ENCODE assay signal across 25 mouse cellular contexts in genomic region chr10:39316533-39316932, GRCm38 (mm10). TPM values are rescaled to one million over a fixed set of nuclear protein-coding genes. Genes with fewer than 3 reads are reported as not detected.
DNase-seq lines count a peak whose midpoint lies in the region; ATAC-seq and TF ChIP-seq lines count a peak whose summit lies in the region.
"Had no signal": no experiment of that assay in that cellular context is flagged by ENCODE, and none has a peak within 500 bp of the region (broad histone marks: within the 10 kb centered on the region; RNA-seq: fewer than 3 reads in every experiment).

No protein-coding gene starts in this region.

- H3K27ac ChIP-seq in embryonic facial prominence, embryonic 14.5 days (replicated peaks; ENCODE audit: low read depth, low read length) = no peak overlapping the region
- no peak overlapping the region for H3K27ac ChIP-seq in embryonic facial prominence, embryonic 10.5 days (replicated peaks)
- no peak overlapping the region for H3K27ac ChIP-seq in heart, adult 2 months
- H3K27ac ChIP-seq in heart, embryonic 10.5 days = no peak overlapping the region
- H3K27ac ChIP-seq in heart, embryonic 12.5 days (ENCODE audit: poor library complexity, severe bottlenecking) = no peak overlapping the region
- H3K27ac ChIP-seq: embryonic facial prominence, embryonic 12.5 days; forebrain, embryonic 12.5 days; hindbrain, embryonic 13.5 days; left cerebral cortex, adult 2 months; liver, embryonic 12.5 days; midbrain, embryonic 13.5 days had no signal

- peak; percentile 37 for DNase-seq in embryonic facial prominence, embryonic 14.5 days (ENCODE audit: low spot score)
- no peak for DNase-seq in embryonic facial prominence, embryonic 10.5 days (ENCODE audit: low spot score)
- peak; percentile 18 to 23 for DNase-seq in heart, adult 2 months
- DNase-seq in heart, embryonic 10.5 days (ENCODE audit: low spot score) = no peak
- peak; percentile 24 for DNase-seq in heart, postnatal 4 days
- DNase-seq in kidney, adult 18-20 months = no peak
- no peak for DNase-seq in cerebellum, adult 8-10 months
- DNase-seq: adrenal gland, postnatal 14 days; cerebellum, adult 2 months; cerebellum, postnatal 36 days; kidney, adult 8-10 months; kidney, postnatal 10 days; lung, adult 18-20 months; right cerebral cortex, postnatal 14 days; spleen, adult 18-20 months had no signal

- TF ChIP-seq POLR2A in heart, adult 2 months (IDR thresholded peaks at IDR 0.05; ENCODE audit: insufficient read depth, low read depth, low read length) = no peak

- H3K27me3 ChIP-seq in embryonic facial prominence, embryonic 14.5 days (replicated peaks; ENCODE audit: control insufficient read depth, insufficient read depth, low read length) = no peaks in the 10 kb centered on the region
- H3K27me3 ChIP-seq in embryonic facial prominence, embryonic 10.5 days (replicated peaks; ENCODE audit: low read depth, poor library complexity, severe bottlenecking) = peaks cover 4% of the 10 kb centered on the region; the same call in 1 of the 2 replicates
- no peaks in the 10 kb centered on the region for H3K27me3 ChIP-seq in heart, adult 2 months (ENCODE audit: control insufficient read depth, insufficient read depth, low read length)
- H3K27me3 ChIP-seq in heart, embryonic 10.5 days (ENCODE audit: insufficient read depth, poor library complexity, severe bottlenecking) = no peaks in the 10 kb centered on the region
- H3K27me3 ChIP-seq in heart, embryonic 12.5 days (replicated peaks) = no peaks in the 10 kb centered on the region
- H3K27me3 ChIP-seq: embryonic facial prominence, embryonic 12.5 days; forebrain, embryonic 12.5 days; hindbrain, embryonic 13.5 days; liver, embryonic 12.5 days; midbrain, embryonic 13.5 days had no signal

- intact Hi-C loops in heart, adult 2 months (cut with DNase I) = no loop called here

- H3K9me3 ChIP-seq in embryonic facial prominence, embryonic 14.5 days (ENCODE audit: control insufficient read depth, low read length) = no peaks in the 10 kb centered on the region
- H3K9me3 ChIP-seq in embryonic facial prominence, embryonic 10.5 days = no peaks in the 10 kb centered on the region
- no peaks in the 10 kb centered on the region for H3K9me3 ChIP-seq in heart, embryonic 10.5 days
- H3K9me3 ChIP-seq in heart, embryonic 12.5 days (replicated peaks) = no peaks in the 10 kb centered on the region
- H3K9me3 ChIP-seq: embryonic facial prominence, embryonic 12.5 days; forebrain, embryonic 12.5 days; hindbrain, embryonic 13.5 days; liver, embryonic 12.5 days; midbrain, embryonic 13.5 days had no signal

- no peak for ATAC-seq in embryonic facial prominence, embryonic 14.5 days (ENCODE audit: low read depth)
- ATAC-seq in heart, embryonic 12.5 days (ENCODE audit: insufficient number of reproducible peaks, low FRiP score) = peak; percentile 59; the same call in 1 of the 2 replicates
- ATAC-seq: inflammation-experienced regulatory T-cells, adult 6 months; liver, embryonic 12.5 days; midbrain, embryonic 13.5 days had no signal

- H3K4me2 ChIP-seq in embryonic facial prominence, embryonic 14.5 days (ENCODE audit: low read depth, low read length) = no peak overlapping the region
- H3K4me2 ChIP-seq in heart, embryonic 12.5 days = no peak overlapping the region
- H3K4me2 ChIP-seq: embryonic facial prominence, embryonic 12.5 days; forebrain, embryonic 12.5 days; hindbrain, embryonic 13.5 days; liver, embryonic 12.5 days; midbrain, embryonic 13.5 days had no signal

- no peak for TF ChIP-seq EP300 in heart, adult 2 months (IDR thresholded peaks at IDR 0.05; ENCODE audit: insufficient read depth, low read depth, low read length)

- 58% methylated on average over 4 of the region's 4 CpGs for WGBS in embryonic facial prominence, embryonic 14.5 days
- WGBS in embryonic facial prominence, embryonic 10.5 days = 71% methylated on average over 4 of the region's 4 CpGs
- WGBS in heart, adult 2 months = 50% methylated on average over 4 of the region's 4 CpGs
- 40% methylated on average over 4 of the region's 4 CpGs for WGBS in heart, embryonic 10.5 days
- WGBS in heart, embryonic 12.5 days = 34% methylated on average over 4 of the region's 4 CpGs

- peaks cover 3% of the 10 kb centered on the region; the same call in 1 of the 2 replicates for H3K4me1 ChIP-seq in embryonic facial prominence, embryonic 14.5 days (ENCODE audit: control insufficient read depth, insufficient read depth, low read length)
- peaks cover 10% of the 10 kb centered on the region for H3K4me1 ChIP-seq in embryonic facial prominence, embryonic 10.5 days
- H3K4me1 ChIP-seq in heart, adult 2 months (ENCODE audit: control insufficient read depth, insufficient read depth, low read length) = peaks cover 3% of the 10 kb centered on the region
- H3K4me1 ChIP-seq in heart, embryonic 10.5 days = peaks cover 12% of the 10 kb centered on the region
- H3K4me1 ChIP-seq in heart, embryonic 12.5 days (replicated peaks) = peaks cover 17% of the 10 kb centered on the region
- H3K4me1 ChIP-seq: liver, embryonic 12.5 days had no signal

- H3K4me3 ChIP-seq in embryonic facial prominence, embryonic 14.5 days (ENCODE audit: low read depth, low read length) = no peak overlapping the region
- H3K4me3 ChIP-seq in embryonic facial prominence, embryonic 10.5 days = no peak overlapping the region
- H3K4me3 ChIP-seq in heart, adult 2 months = no peak overlapping the region
- no peak overlapping the region for H3K4me3 ChIP-seq in heart, embryonic 10.5 days
- no peak overlapping the region for H3K4me3 ChIP-seq in heart, embryonic 12.5 days
- H3K4me3 ChIP-seq: embryonic facial prominence, embryonic 12.5 days; erythroblast, embryonic 14.5 days; forebrain, embryonic 12.5 days; hindbrain, embryonic 13.5 days; left cerebral cortex, adult 2 months; liver, embryonic 12.5 days; megakaryocyte, embryonic 14.5 days; midbrain, embryonic 13.5 days had no signal

- no peak overlapping the region for H3K9ac ChIP-seq in embryonic facial prominence, embryonic 14.5 days (ENCODE audit: low read depth, low read length)
- H3K9ac ChIP-seq in heart, adult 2 months (ENCODE audit: low read depth, low read length) = no peak overlapping the region
- no peak overlapping the region for H3K9ac ChIP-seq in heart, embryonic 12.5 days
- H3K9ac ChIP-seq: embryonic facial prominence, embryonic 12.5 days; forebrain, embryonic 12.5 days; hindbrain, embryonic 13.5 days; liver, embryonic 12.5 days; midbrain, embryonic 13.5 days had no signal

- no peaks in the 10 kb centered on the region for H3K79me2 ChIP-seq in heart, adult 2 months (replicated peaks; ENCODE audit: control insufficient read depth, insufficient read depth, low read length)

- H3K36me3 ChIP-seq in embryonic facial prominence, embryonic 14.5 days (ENCODE audit: control insufficient read depth, insufficient read depth, low read length) = no peaks in the 10 kb centered on the region
- no peaks in the 10 kb centered on the region for H3K36me3 ChIP-seq in embryonic facial prominence, embryonic 10.5 days (replicated peaks)
- no peaks in the 10 kb centered on the region for H3K36me3 ChIP-seq in heart, adult 2 months (ENCODE audit: control insufficient read depth, insufficient read depth, low read length)
- H3K36me3 ChIP-seq in heart, embryonic 10.5 days = no peaks in the 10 kb centered on the region
- no peaks in the 10 kb centered on the region for H3K36me3 ChIP-seq in heart, embryonic 12.5 days
- H3K36me3 ChIP-seq: embryonic facial prominence, embryonic 12.5 days; forebrain, embryonic 12.5 days; hindbrain, embryonic 13.5 days; liver, embryonic 12.5 days; midbrain, embryonic 13.5 days had no signal

- no peak for TF ChIP-seq CTCF in heart, adult 2 months (IDR thresholded peaks at IDR 0.05)

RNA-seq across cellular contexts. Expression of gene Fyn, which starts 52.1 kb away (rescaled TPM):
- 51.9 and 60.8 TPM in 2 replicates for polyA plus RNA-seq in embryonic facial prominence, embryonic 14.5 days (2014; fragmentation: Nextera tagmentation; extraction: Ambion mirVana)
- 20.2 and 21.5 TPM in 2 replicates for polyA plus RNA-seq in embryonic facial prominence, embryonic 10.5 days (2016; fragmentation: Nextera tagmentation; extraction: Ambion mirVana)
- 10 to 100 TPM; 26.1 to 29.7 TPM for total RNA-seq in heart, adult 2 months (2021)
- polyA plus RNA-seq in heart, adult 2 months (2012; rRNA removed) = 23.2 and 36.4 TPM in 2 replicates
- 12.9 and 20.8 TPM in 2 replicates for polyA plus RNA-seq in heart, embryonic 10.5 days (2016; fragmentation: Nextera tagmentation; extraction: Ambion mirVana)
- polyA plus RNA-seq in heart, embryonic 12.5 days (2016; fragmentation: Nextera tagmentation; extraction: Ambion mirVana) = 18.0 and 18.7 TPM in 2 replicates
- 10 to 100 TPM; 51.2 to 53.0 TPM for total RNA-seq in heart, postnatal 4 days (2021)

Comparison
In these comparisons a context has a peak if more than half of its experiments do, and no peak if none do; other contexts are left out.
1. DNase-seq: peak in embryonic facial prominence, embryonic 14.5 days (single experiment), heart, adult 2 months (2 of 2) and heart, postnatal 4 days (single experiment); none in embryonic facial prominence, embryonic 10.5 days (single experiment), heart, embryonic 10.5 days (single experiment), kidney, adult 18-20 months (single experiment) and cerebellum, adult 8-10 months (single experiment).